Mouse (Mus musculus) ES-E14 (cell line): ENCODE measurements around the gene Plch1. TPM values are rescaled to one million over a fixed set of nuclear protein-coding genes. Genes with fewer than 3 reads are reported as not detected.

ENCODE experiments used
- DNase-seq: peaks from one replicate; pipeline ENCODE4 v3.0.0-alpha.2; 2013; ENCODE audit warnings: low read depth, low spot score
- H3K27ac ChIP-seq: 2 replicates; pipeline ENCODE4 v1.5.1; 2012; ENCODE audit warnings: low read depth, mild to moderate bottlenecking, low read length, moderate library complexity, mixed read lengths; ENCODE audit not compliant: poor library complexity, insufficient read depth, severe bottlenecking
- H3K36me3 ChIP-seq: 2 replicates; pipeline ENCODE4 v1.6.1; 2012; ENCODE audit warnings: mild to moderate bottlenecking, low read length, moderate library complexity, mixed read lengths; ENCODE audit not compliant: control insufficient read depth, poor library complexity, insufficient read depth, severe bottlenecking
- H3K4me1 ChIP-seq, 2 experiments: fragments of 150-350 bp in 1 of 2; sonication (generic) in 1 of 2; 2 replicates each; pipeline ENCODE4 v1.6.1; 2012; ENCODE audit warnings: low read length in 2 of 2, mild to moderate bottlenecking in 1 of 2, mixed read lengths in 1 of 2; ENCODE audit not compliant: control insufficient read depth in 2 of 2, insufficient read depth in 2 of 2, poor library complexity in 1 of 2
- H3K4me3 ChIP-seq, 2 experiments: fragments of 150-350 bp in 1 of 2; sonication (generic) in 1 of 2; 2 replicates each; pipeline ENCODE4 v1.5.1; 2012; ENCODE audit warnings: low read length in 2 of 2, low read depth in 1 of 2, mild to moderate bottlenecking in 1 of 2, mixed read lengths in 1 of 2; ENCODE audit not compliant: insufficient read depth in 1 of 2, poor library complexity in 1 of 2, severe bottlenecking in 1 of 2
- H3K9ac ChIP-seq: 2 replicates; pipeline ENCODE4 v1.6.1; 2012; ENCODE audit warnings: low read depth, mild to moderate bottlenecking, low read length, mixed read lengths; ENCODE audit not compliant: poor library complexity, insufficient read depth, severe bottlenecking
- H3K9me3 ChIP-seq: fragments of 150-350 bp; sonication (generic); 2 replicates; pipeline ENCODE4 v1.6.1; 2012; ENCODE audit warnings: low read depth, mild to moderate bottlenecking, low read length; ENCODE audit not compliant: control insufficient read depth, insufficient read depth
- CHD2 ChIP-seq: IDR thresholded peaks from 2 replicates; pipeline ENCODE4 v1.6.1; 2014; ENCODE audit warnings: mild to moderate bottlenecking, low read depth, low read length, inconsistent platforms
- HCFC1 ChIP-seq: IDR thresholded peaks from 2 replicates; pipeline ENCODE4 v1.6.1; 2012; ENCODE audit warnings: low read length, inconsistent platforms, borderline replicate concordance; ENCODE audit not compliant: insufficient read depth
- MAFK ChIP-seq: IDR thresholded peaks from 2 replicates; pipeline ENCODE4 v1.6.1; 2014; ENCODE audit warnings: mild to moderate bottlenecking, low read depth, low read length, inconsistent platforms; ENCODE audit not compliant: insufficient read depth
- ZC3H11A ChIP-seq: IDR thresholded peaks from 2 replicates; pipeline ENCODE4 v1.6.1; 2012; ENCODE audit warnings: low read depth, mild to moderate bottlenecking, inconsistent platforms, low read length, borderline replicate concordance
- ZNF384 ChIP-seq: IDR thresholded peaks from 2 replicates; pipeline ENCODE4 v1.6.1; 2012; ENCODE audit warnings: low read depth, low read length, inconsistent platforms
- in situ Hi-C, 2 experiments: fragments of 600-800 bp; cut with MboI; formaldehyde crosslinking; loops; one replicate each; pipeline ENCODE4 v1.15.1; 2025; ENCODE audit warnings: low sequenced_read_pairs in 2 of 2, inconsistent platforms in 1 of 2; ENCODE audit not compliant: unreplicated experiment in 2 of 2
- total RNA-seq: library from RNA; depleted of rRNA; stranded (reverse); fragments of 300-350 nt; gene quantifications from 2 replicates; pipeline ENCODE4 v1.2.3, GENCODE M21; 2012

Gene Plch1
- total RNA-seq, 1 experiment: 3.9 TPM

DNA sequence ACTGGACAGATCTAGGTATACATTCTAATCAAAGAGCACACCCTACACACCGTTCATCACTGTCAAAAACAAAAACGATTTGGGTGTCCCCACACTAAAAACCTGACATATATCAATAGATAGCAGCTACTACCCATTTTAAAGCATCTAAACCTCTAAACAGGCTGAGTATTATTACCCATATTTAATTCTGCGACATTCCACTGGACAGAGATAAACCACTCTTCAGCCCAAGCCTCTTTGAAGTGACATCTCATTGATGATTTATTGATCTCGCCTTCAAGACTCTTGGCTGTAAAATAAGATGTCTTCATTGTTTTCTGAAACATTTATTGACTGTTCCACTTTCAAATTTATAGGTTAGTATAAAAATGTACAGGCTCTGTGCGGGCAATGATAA lies 46.4 kb downstream of the Plch1 start:
- in situ Hi-C loops: loop anchor here in 1 of 2 experiments (25.0 kb wide), 1 partner anchor 291 kb away; no protein-coding TSS in a partner anchor
- H3K9ac ChIP-seq: no peak overlapping the region
- no peaks in the 10 kb centered on the region for H3K36me3 ChIP-seq
- H3K27ac ChIP-seq: no peak overlapping the region
- TF ChIP-seq ZC3H11A: no peak
- no peak for TF ChIP-seq ZNF384
- no peak for TF ChIP-seq MAFK
- TF ChIP-seq CHD2: no peak
- TF ChIP-seq HCFC1: no peak
- no peaks in the 10 kb centered on the region for H3K9me3 ChIP-seq
- no peaks in the 10 kb centered on the region for H3K4me1 ChIP-seq
- H3K4me3 ChIP-seq: no peak overlapping the region
- DNase-seq: no peak

DNA sequence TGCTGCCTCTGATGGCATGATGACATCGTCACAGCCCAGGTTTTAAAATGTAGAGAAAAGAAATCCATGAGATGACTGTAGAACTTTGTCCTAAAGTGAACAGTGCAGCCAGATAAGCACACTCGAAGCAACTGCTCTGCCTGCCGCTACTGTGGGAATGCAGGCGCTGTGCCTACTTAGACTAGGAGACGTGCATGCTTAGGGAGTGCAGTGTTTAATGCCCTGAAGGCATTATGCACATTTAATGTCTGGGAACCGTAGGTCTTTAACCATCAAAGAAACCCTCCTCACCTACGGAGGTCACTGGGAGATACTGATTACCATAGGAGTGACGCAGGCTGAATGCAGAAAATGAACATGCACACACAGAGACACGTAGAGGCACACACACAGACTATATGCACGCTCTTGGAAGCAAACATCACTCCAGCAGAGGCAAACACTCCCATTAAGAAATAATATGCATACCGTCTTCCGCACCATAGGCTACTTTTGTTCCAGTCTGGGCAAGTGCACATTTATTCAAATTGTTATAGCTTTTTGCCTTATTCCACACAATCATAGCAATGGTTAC lies 48.1 kb downstream of the Plch1 start:
- no peak for DNase-seq
- Histone ChIP-seq H3K27ac (no peak overlapping the region), H3K36me3 (no peaks in the 10 kb centered on the region), H3K4me1 (no peaks in the 10 kb centered on the region), H3K9me3 (no peaks in the 10 kb centered on the region), H3K4me3 (no peak overlapping the region), H3K9ac (no peak overlapping the region)
- in situ Hi-C loops: loop anchor here in 1 of 2 experiments (25.0 kb wide), 1 partner anchor 289 kb away; no protein-coding TSS in a partner anchor
- TF ChIP-seq ZNF384 (no peak), CHD2 (no peak), HCFC1 (no peak), MAFK (no peak), ZC3H11A (no peak)

DNA sequence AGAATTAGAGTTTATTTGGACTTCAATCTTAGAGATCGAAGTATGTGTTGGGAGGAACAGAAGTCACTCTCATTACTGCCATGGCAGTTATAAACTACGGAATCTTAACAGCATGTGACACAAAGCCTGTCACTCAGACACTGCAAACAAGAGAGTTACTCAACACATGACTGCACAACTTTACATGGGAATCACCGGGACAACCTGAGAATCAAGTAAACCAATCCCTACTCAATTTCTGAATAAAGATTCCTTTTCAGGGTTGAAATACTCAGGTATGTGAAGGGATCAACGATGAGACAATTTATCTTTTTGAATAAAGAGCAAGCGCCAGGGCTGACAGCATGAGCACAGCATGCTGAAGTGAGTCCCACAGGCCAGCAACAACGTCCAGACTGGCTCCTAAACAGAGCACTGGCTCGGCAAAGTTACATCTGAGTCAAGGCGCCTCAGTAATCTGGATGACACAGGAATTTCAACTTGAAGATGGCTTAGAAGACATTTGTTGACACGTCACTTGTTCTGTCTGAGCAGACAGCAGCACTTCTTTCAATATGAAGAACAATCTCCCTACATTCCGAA lies 49.4 kb downstream of the Plch1 start:
- no peaks in the 10 kb centered on the region for H3K9me3 ChIP-seq
- H3K36me3 ChIP-seq: no peaks in the 10 kb centered on the region
- peaks cover 0 to under 1% of the 10 kb centered on the region in 2 experiments; a peak in 1 of 4 replicates for H3K4me1 ChIP-seq
- no peak for DNase-seq
- in situ Hi-C loops: loop anchor here in 1 of 2 experiments (25.0 kb wide), 1 partner anchor 288 kb away; no protein-coding TSS in a partner anchor
- H3K4me3 ChIP-seq: no peak overlapping the region
- H3K9ac ChIP-seq: no peak overlapping the region
- TF ChIP-seq CHD2 (no peak), HCFC1 (no peak), ZC3H11A (no peak), ZNF384 (no peak), MAFK (no peak)
- H3K27ac ChIP-seq: no peak overlapping the region

DNA sequence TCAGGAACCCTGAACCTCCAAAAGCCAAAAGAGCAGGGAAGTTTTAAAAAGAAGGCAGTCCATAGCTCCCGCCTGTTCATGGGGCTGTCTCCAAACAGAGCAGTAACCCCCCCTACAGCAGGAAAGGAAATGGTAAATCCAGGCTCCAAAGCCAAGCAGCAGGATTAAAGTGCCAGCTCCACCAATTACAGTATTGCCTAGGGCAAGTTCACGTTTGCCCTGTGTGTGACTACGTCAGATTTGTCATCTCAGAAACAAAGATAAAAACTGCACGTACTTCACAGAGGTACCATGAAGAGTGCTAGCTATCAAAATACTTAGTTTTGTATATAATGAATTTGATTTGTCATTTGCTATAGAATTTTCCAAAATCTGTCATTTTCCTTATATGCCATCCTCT lies 55.1 kb downstream of the Plch1 start:
- in situ Hi-C loops: no loop called here
- H3K36me3 ChIP-seq: no peaks in the 10 kb centered on the region
- no peak for TF ChIP-seq HCFC1
- no peak for TF ChIP-seq MAFK
- no peak for TF ChIP-seq CHD2
- no peak for TF ChIP-seq ZC3H11A
- no peak for TF ChIP-seq ZNF384

More for the DNA sequence above, 55.1 kb downstream of the Plch1 start:
- no peak overlapping the region for H3K9ac ChIP-seq
- H3K4me3 ChIP-seq: no peak overlapping the region
- peaks cover 0 to 6% of the 10 kb centered on the region in 2 experiments; a peak in 2 of 4 replicates for H3K4me1 ChIP-seq
- DNase-seq: no peak
- H3K27ac ChIP-seq: no peak overlapping the region
- no peaks in the 10 kb centered on the region for H3K9me3 ChIP-seq
